Mouse (Mus musculus) spleen, postnatal 36 days (tissue): ENCODE data around the gene Krt78.

Experiments used
- DNase-seq, 2 experiments: peaks; one replicate each; pipeline ENCODE4 v3.0.0; 2022; ENCODE audit warnings: low spot score in 2 of 2, mixed read lengths in 1 of 2

Gene Krt78

DNA sequence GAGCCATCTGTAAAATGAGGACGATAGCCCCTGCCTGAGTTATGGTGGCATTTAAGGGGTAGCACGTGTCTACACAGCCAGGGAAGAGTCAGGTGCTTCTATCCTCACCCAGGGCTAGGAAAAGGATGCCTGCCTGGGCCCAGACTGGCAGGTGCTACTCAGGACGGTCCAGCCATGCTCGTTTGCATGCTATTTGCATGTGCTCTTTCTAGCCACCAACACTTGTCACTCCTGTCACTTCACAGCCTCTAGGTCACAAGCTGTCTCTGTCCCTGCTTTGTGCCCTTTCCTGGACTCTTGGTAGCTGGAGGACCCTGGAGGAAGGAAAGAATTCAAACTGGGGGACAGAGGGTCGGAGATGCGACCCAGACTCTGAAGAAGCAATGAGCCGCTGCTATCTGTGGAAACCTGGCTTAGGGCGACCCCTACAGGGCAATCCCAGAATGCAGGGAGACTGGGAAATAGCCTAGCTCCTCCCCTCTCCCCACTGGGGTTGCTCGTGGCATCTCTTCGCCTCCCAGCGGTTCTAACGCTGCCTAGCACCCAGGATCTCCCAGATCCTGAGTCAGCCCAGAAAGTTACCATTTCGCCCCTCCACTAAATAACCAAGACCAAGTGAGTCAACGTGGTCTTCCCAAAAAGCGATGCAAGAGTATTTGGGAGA is 19.5 kb upstream of the Krt78 start:
- peak; percentile 64 to 71 for DNase-seq

DNA sequence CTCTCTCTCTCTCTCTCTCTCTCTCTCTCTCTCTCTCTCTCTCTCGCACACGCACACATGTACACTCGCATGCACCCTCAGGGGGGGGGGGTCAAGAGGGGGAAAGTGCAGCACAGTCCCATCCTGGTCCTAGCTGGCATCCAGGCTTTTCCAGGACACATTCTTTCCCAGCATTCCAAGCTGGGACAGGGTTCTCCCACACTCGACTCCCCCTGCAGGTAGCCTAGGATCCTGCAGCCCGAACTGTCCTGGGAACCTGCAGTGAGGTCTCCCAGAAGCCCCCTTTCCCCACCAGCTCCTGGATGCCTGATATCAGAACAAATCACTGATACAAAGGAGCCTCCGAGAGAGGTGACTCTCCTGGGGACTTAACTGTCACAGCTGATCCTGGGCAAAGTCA is 16.4 kb upstream of the Krt78 start:
- no peak for DNase-seq

DNA sequence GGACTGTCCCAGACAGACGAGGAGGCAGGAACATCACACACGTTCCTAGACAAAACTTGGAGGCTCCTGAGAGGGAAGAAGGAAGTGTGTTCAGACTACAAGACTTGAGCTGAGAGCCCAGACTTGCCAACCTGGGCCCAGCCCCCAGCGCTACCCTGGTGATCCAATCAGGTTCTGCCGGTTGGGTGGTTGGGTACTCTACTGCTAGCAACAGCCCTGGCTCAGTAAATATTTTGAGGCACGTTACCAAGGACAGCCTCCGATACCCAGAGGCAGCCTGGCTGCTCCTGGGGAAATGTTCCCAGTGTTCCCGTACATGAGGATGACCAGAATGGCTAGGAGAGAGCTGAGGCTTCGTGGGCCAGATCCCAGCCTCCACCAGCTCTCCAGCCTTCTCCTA is 12.7 kb upstream of the Krt78 start:
- no peak for DNase-seq

DNA sequence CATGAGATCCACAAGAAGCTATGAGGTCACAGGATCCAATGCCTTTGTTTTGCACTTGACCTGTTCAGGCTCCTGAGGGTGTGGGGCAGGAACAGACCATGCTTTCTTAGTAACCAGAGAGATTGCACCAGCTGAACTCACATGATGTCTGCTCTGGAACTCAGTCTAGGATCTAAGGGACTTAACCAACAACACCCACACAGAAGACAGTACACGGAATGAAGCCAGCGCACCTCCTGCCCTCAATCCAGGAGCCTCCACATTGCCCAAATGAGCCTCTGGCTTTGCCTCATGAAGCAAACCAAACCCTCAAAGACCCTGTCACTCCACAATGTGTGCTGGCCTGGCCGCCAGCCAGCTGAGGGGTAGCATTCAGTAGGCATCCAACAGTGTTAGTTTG is 4.8 kb upstream of the Krt78 start:
- no peak for DNase-seq

DNA sequence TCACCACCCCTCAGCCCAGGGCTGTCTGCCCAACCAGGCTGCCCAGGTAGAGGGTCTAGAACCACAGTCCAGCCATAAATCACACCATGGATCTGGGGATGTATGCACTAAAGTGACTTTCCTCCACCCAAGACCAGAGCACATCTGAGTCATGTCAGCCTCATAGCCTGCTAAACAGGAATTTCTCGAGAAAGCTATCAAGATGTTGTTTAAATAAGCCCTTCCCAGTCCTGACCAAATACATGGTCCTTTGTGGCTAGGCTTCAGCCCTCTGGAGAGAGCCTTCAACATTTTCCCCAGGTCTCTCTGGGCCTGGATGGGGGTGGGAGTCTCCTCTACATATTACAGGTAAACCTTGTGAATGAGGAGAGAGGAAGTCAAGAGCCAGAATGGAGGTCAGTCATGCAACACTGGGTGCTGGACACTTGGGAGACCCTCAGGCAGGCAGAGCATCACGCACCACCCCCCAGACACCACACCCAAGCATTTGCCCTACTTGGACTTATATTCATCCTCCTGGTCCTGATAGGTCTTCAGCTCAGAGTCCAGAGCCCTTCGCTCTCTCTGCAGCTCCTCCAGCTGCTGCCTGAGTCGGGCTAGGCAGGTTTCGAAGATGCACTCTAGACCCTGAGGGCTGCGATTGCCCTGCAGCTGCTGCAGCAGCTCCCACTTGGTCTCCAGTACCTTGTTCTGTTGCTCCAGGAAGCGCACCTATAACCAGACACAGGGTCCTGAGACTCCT is 1.2 kb downstream of the Krt78 start:
- DNase-seq, result no peak

DNA sequence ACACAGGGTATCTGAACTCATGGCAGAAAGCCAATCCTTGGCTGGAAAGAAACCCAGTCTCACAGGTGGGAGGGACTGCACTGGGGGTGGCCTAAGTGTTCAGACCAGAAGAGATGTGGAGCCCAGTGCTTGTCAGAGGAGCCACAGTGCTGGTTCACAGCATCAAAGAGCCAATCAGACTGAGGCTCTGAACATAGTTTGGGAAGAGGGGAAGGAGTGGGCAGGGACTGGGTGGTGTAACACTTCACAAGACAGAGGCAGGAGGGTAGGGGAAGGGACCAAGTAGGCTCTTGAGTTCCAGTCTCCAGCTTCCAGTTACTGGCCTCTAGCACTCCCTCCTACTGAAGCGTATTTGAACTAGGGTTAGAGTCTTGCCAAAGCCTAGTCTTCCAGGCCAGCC is 8.7 kb downstream of the Krt78 start:
- no peak for DNase-seq

DNA sequence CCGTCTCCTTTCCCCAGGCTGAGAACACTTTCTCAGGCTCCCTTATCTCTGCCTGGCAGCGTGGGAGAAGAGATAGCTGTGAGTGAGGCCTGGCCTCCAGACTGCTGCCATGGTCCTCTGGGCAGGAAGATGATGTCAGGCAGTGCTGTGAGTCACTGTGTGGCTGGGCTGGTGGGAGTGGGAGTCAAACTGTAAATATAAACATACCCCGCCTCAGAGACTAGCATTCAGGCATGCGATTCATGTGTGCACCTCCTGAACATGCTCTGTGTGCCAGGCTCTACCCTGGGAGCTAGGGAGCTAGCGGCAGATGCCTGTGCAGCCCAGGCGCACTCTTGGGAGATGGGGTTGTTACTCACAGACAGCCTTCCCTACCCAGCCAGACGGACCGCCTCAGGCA is 12.1 kb downstream of the Krt78 start:
- DNase-seq, result no peak

DNA sequence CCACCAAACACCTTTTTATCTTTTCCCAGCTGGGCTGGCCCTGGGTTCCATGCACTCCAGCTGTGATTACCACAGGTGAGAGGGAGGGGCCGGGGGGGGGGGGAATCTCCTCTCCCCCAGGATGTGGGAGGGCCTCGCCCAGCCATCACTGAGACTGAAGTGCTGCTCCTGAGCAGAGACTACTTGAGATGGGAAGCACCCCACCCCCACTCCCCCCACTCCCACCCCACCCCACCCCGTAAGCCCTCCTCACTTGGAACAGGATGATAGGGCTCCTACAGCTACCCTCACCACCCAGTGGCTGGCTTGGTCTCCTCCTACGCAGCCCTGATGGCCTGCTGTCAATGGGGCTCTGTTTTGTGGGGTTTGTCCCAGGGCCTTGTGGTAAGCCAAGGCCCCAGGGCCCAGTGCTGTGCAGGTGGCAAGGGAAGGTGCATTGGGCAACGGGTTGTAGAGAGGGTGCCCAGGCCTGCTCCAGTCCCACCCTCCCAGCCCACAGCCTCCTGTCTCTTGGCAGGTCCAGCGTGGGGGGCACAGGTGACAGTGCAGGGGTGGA is 13.7 kb downstream of the Krt78 start, which contains the start of gene Krt79:
Gene Krt79 (minus strand): TSS at position 51 of the 556 bp plus-strand sequence.
- no peak for DNase-seq

DNA sequence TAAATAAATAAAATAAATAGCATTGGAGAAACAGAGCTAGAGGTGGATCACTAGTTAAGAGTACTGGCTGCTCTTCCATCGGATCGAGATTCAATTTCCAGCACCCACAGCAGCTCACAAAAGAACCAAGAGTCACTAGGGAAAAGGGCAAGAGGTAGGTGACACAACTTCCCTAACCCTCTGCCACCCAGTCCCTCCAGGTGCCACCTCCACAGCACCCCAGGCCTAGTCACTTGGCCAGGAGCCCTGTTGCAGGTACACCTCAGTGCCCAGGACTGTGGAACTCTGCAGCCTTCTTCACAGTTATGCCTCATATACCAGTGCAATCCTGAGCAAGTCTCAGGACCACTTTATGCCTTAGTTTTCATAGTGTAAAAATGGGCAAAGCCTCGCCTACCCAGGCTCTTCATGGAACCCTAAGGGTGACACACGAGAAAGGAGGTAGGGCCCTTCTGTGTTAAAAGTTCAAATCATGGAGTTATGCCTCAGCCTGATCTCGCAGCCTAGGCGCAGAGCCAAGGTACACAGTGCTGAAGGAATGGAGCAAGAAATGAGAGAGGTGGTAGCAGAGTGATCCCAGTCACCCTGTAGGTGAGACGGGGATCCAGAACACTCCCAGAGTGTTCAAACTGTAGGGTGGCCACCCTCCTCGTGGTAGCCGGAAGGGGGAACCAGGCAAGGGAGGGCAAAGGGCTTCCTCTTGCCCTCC is 15.3 kb downstream of the Krt78 start:
- no peak for DNase-seq

DNA sequence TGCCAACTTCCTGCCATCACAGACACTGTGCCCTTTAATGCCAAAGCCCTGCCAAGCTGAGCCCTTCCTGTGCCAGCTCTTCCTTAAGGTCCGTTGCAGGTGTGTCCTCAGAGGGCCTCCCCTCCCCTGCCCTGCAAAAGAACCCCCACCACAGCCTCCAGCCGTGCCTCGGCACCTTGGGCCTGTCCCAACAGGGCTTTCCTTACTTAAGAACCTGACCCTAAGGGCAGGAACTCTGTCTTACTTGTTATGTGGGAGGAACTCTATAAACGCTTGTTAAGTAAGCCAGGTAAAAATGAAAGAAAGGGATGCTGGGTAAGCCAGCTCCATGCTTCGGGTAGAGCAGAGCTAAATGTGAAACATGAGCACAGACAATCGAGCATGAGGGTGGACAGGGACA is 21.1 kb downstream of the Krt78 start:
- no peak for DNase-seq

DNA sequence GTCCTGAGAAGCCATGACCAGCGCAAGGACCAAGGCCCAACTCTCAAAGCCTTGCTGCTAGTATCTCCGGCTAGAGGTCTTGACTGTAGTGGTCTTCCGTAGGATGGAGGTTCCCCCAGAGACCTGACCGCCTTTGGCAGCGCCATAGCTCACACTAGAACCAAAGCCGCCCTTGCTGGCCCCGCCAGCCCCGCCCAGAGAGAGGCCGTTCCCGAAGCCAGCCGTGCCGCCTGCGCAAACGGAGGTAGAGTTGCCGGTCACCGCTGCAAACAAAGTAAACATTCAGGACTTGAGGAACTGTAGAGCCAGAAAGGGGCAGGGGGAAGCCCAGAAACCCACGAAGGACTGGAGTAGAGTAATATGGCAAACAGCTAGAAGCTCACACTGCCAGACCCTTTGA is 24.4 kb downstream of the Krt78 start:
- DNase-seq, result no peak

DNA sequence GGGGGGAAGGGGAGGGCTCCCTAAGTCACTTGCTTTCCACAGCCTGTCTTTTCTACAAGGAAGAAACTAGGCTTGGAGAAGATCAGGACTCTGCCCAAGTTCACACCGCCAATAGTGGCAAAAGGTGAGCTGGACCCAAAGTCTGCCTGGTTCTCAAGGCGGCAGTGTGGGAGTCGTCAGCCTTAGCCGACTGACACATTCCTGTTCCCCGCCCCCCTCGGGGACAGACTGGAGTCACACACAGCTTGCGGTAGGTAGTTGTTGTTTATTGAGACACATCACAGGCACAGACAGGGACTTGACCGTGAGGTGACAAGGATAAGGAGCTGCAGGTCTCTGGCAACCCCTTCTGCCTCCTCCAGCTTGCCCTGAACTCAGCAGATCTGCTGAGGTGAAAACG is 25.0 kb downstream of the Krt78 start:
- DNase-seq, result no peak

DNA sequence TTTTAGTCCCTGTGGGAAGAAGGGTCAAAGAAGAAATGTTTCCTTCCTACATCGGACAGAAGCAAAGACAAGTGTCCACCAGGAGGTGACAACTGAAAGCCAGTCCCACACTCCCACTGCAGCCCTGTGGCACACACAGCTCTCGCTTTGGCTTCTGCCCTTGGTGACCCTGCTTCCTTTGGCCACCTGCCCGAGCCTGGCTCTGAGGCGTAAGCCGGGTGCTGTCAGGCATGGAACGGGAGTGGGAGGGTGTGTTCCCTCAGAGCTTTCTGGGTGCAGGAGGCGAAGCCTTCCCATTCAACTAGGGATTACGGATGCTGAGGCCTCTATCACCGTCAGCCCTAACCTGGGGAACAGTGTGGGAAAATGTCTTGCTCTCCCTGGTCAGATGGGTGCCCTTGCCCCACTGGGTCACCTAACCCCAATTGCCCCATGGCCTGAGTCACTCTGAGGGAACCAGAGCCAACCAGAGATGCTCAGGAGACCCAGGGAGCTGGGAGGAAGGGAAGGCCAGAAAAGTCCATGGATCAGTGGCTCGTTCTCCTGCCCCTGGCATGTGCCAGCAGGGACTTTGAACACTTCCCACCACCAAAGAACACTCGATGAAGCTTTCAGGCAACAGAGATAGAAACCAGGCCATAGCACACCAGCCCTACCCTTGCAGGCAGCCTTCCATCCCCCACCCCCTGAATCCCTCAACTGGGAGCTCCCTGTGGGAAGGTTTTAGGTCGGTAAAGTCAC is 26.6 kb downstream of the Krt78 start:
- no peak for DNase-seq

DNA sequence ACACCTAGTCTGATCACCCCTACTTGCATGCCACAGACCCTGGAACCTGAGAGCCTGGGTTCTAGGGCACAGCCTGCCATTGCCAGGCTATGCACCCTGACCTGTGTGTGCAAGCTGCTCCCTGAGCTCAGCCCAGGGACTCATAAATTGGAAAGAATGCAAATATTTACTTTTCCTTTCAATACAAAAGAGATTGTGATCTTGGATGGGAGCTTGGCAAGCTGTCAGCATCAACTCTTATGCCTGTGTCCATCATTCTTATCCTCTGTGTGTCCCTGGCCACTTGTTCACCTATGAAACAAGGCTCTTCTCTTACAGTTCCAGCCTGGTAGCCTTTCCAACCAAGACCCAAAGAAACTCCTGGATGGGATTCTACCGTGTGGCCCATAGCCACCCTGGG is 29.0 kb downstream of the Krt78 start:
- no peak for DNase-seq

DNA sequence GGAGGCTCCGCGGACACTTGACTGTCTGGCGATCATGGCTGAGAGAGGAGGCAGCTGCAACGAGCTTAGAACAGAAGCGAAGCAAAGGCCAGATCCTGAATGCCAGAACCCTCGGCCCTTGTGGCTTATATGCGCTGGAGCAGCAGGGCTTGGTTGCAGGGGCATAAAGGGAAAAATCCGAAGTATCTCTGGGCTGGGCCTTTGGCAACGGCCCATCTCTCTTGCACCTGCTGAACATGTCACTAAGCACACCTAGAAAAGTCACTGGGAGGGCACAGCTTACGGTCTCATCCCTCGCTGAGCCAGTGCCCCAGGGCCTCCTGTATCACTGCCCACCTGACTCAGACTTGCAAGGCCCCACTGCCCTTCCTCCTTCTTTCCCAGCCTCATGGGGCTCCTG is 29.5 kb downstream of the Krt78 start, which contains the start of gene Krt4:
Gene Krt4 (minus strand): TSS at position 101 of the 400 bp plus-strand sequence.
- DNase-seq, result no peak

DNA sequence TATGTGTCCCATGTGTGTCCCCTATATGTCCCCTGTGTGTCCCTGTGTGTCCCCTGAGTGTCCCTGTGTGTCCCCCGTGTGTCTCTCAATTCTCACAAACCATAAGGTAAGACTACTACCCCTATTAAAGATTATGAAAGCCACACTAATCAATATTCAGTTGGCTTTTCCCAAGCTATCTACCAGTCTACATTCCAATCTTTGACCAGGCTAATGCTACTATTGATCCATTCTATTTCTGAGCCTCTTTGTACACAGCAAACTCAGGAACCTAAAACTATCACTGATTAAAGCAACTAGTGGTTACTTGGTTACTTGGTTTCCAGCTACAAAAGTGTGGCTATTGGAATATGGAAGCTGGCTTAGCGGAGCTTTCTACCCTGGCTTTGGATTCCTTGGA is 31.8 kb downstream of the Krt78 start:
- DNase-seq, result no peak

DNA sequence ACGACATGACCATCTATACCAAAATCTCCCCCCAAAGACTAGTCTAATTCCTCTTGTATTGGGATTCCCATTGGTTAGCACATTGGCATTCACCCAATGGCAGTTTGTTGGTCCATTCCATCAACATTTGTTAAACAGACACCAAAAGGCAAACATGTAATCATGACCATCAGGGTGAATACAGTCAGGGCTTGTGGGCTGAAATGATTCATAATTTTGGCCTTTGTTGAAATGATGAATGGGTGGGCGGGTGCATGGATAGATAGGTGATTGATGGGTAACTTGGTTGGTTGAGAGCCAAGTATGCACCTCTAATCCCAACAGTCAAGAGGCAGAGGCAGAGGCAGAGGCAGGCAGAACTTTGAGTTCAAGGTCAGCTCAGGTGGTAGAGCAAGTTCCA is 38.0 kb downstream of the Krt78 start:
- DNase-seq, result no peak

DNA sequence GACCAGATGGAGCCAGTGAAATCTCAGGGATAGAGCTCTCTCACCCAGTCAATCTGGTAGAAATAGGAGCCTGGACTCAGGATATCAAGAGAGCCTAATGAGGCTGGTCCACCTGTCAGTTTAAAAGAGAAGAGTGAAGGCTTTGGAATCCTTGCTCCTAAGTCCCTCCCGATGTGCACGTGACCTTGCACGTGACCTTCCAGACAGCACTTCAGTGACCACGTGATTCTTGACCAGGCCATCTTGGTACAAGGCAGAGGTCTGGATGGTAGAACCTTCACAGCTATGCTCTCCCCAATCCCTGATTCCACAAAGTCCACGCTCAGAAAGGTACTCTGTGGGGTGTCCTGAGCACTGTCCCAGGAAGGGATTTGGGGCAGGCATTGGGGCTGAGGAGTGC is 49.2 kb downstream of the Krt78 start:
- no peak for DNase-seq

DNA sequence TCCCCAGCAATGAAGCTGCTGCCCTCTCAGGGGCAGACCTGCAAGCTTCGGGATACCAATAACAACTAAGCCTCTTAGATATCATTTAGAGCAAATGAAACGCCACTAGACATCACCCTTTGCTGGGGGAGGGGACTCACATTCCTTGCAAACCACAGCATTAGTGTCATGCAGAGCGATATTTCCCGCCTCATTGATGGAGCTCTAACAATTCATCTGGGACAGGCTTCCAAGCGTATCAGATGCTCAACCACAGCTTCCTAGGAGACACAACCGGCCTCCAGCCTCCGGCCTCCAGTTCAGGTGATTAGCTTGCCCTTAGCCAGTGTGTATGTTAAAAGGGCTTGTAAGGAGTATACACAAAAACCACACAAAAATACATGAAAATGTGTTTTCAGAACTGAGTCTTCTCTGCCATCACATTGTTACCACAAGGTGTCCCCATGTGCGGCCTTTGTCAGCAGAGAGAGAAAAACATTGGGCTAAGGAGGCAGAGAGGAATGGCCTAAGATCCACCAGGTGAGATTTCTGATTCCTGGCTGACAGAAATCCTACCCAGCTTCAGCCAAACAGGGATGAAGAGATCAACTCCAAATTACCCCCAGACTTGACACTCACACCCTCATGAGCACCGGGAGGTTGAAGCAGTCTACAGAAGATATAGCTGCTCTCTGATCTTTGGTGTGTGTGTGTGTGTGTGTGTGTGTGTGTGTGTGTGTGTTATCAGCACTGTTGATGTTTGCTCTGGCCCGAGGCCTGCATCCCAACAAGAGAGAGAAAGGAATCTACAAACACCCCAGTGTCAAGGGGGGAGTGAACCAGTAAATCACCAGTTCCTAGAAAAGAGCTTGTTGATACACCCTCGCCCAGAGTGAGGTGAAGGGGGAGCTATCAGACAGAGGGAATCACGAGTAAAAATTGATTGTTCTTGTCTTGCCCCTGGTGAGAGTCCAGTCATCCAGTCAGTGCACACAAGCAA is 51.6 kb downstream of the Krt78 start:
- DNase-seq, result no peak
